Mouse (Mus musculus) erythroblast, embryonic 14.5 days (primary cell): ENCODE data around the gene D630036H23Rik.

Experiments used
- GATA1 ChIP-seq: IDR thresholded peaks from 2 replicates; pipeline ENCODE4 v1.6.1; 2012; ENCODE audit warnings: low read length, inconsistent platforms, mixed read lengths
- TAL1 ChIP-seq: IDR thresholded peaks from 3 replicates; pipeline ENCODE4 v1.6.1; 2012; ENCODE audit warnings: low read length, inconsistent platforms, mixed read lengths

DNA sequence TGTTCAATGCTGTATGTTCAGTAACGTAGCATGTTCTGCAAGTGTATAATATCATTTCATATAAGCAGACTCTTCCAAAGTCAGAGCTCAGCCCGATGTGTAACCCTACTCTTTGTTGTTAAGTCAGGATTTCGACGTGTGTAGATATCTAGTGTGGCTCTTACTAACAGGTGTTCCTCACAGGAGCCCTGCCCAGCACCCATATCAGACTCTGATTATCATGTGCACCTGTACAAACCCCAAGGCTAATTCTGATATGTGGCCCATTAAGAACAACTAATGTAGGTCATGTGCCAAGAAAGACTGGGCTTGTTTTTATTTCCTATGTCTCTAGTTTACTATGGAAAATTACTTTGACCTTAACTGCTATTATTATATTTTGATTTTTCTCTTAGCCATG is 18.0 kb downstream of the D630036H23Rik start:
- TF ChIP-seq TAL1 (no peak), GATA1 (no peak)
